Mouse (Mus musculus): Measurements from ENCODE around the gene Ptprd.
A peak's percentile ranks its signal among the peaks of the same experiment; 100 is the strongest.

The Ptprd gene

DNA sequence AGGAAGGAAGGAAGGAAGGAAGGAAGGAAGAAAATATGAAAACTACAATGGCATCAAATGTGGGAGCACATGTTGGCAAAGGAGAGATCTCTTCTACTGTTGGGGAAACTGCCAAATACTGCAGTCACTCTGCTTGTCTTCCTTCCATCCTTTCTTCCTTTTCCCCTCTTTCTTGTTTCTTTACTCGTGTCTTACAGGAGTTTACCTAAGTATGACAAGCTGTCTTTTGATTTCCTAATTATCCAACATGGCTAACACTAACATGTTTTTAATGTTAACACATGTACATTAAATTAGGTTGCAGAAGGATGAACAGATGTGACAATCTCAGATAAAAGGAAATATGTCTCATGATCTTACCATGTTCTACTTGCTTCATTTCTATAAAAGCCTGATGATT is 625.5 kb downstream of the Ptprd start:
- DNase-seq (ENCODE audit: low read depth, low spot score): no peak

DNA sequence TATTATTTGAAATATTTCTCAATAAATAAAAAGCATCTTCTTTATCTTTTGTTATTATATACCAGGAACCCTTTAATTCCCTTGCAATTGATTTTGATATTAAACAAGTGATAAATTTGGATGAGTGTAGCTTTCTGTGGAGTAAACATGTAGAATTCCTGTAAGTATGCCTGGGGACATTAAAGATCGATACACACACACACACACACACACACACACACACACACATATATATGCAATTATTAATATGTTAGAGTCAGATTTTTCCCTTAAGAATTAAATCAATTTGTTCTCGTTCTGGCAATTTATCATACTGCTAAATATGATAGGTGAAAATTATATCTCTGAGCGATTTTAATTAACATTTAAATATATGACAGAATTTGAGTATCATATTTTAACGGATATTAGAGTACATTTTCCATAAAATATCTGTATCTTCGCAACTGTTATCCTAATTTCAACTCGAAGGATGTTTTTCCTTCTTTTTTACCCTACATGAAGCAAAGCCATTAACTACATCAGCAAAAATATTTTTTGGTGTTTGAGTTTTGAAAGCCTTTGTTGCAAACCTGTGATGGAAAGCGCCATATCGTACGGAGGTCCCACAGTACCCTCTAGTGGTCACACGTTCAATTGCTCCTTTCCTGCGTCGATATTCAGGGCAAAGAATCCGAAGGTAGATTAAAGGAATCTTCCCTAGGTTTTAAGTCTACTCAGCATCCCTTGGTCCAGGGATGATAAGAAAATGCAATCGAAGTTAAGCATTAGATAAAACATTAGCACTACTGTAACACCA is 653.2 kb downstream of the Ptprd start:
- DNase-seq (ENCODE audit: low read depth, low spot score): peak; percentile 51

DNA sequence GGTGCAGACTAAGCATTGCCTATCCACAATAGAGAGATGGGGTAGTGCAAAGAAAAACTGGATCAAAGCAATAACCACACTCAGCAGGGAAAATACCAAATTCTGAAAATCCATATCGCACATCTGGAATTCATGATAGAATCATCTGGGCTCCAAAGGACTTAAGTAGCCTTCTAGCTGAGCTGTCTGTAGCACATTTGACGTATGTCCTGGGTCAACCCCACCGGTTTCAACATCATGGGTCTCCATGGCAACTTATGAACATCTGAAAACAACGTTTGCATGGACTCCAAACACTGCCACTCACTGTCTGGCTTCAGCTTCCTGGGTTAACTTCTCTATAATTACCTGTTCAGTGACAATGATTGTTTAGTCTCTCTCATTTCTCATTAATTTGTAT is 655.9 kb downstream of the Ptprd start:
- peak; percentile 22 for DNase-seq (ENCODE audit: low read depth, low spot score)

DNA sequence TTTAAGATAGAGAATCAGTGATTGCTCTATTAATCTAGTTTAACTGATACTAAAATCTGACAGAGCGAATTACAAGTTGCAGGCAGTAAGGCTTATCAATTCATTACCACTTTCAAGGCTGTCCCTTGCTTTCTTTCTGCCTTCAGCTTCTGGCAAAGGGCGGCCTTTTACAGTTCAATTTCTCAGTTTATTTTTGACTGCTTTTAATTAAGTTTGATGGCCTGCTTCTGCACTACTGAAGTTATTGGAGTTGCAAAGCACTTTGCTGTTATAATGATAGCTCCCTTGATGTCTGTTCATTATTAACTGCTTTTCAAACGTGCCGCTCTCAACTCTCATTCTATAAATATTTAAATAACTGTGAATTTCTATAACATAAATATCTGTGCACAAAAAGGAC is 673.9 kb downstream of the Ptprd start:
- no peak for DNase-seq (ENCODE audit: low read depth, low spot score)

DNA sequence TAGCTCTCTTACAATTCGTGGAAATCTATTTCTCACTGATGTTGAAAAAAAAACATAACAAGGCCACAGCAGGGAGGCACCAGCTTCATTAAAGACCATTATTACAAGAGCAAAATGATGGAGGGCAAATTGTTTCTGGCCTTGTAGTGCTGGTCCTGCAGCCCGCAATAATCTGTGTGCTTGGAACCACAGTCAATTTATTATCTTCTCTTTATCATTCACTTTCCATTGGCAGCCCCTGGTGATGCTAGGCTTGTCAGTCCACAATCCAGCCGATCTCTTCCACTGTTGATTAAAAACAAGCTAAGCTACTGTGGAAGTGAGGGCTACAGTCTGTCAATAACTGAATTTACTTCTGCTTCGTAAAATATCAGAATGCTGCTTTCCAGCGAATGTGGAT is 674.4 kb downstream of the Ptprd start:
- DNase-seq (ENCODE audit: low read depth, low spot score): no peak

DNA sequence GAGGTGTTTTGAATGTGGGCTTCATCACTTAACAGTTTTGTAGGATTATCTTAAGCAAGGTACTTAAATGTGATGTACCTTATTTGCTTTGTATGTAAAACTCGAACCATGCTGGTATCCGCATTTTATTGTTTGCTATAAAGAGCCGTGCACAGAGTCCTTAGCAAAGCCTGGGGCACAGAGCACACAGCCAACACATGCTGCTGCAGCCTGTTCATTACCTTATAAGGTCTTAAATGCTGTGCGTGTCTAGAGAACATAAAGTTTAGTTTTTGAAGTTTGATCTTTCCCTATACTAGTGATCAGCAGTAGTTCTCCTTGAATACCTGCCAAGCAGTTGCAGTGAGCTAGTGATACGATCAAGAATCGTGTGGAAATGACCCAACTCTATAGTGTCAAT is 676.2 kb downstream of the Ptprd start:
- no peak for DNase-seq (ENCODE audit: low read depth, low spot score)

DNA sequence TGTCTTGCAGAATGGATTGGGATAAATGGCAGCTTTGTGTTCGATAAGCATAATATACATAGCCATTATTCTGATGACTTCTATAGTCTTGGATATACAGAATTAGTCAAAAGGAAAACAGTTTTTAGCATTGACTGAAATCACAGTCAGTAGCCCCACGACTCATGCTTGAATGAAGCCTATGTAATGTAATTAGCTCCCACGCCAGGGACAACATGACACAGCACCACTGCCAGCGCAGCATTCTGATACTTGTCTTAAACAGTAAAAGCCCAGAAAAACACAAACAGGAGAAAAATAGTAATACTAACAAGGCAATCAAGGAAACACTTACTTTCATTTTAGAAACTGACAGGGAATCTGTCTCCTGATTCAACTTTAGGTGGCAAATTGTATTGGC is 677.2 kb downstream of the Ptprd start:
- DNase-seq (ENCODE audit: low read depth, low spot score): no peak

DNA sequence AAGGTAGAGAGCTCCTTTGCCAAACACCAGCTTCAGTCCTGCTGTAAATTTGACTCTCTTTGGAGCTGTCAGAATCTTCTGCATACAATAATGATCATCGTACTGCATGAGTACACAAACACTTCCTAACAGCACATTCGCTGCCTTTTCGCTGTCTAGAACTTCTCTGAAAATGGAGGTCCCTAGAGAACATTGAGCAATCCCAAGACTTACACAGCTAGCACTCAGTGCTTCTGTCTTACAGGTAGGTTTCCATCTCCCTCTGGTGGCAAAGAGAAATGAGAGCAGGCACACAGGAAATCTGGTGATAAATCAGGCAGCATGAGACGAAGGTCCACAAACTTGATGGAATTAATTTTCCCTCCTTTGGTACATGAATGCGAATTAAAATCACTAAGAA is 692.6 kb downstream of the Ptprd start:
- peak; percentile 5 for DNase-seq (ENCODE audit: low read depth, low spot score)

DNA sequence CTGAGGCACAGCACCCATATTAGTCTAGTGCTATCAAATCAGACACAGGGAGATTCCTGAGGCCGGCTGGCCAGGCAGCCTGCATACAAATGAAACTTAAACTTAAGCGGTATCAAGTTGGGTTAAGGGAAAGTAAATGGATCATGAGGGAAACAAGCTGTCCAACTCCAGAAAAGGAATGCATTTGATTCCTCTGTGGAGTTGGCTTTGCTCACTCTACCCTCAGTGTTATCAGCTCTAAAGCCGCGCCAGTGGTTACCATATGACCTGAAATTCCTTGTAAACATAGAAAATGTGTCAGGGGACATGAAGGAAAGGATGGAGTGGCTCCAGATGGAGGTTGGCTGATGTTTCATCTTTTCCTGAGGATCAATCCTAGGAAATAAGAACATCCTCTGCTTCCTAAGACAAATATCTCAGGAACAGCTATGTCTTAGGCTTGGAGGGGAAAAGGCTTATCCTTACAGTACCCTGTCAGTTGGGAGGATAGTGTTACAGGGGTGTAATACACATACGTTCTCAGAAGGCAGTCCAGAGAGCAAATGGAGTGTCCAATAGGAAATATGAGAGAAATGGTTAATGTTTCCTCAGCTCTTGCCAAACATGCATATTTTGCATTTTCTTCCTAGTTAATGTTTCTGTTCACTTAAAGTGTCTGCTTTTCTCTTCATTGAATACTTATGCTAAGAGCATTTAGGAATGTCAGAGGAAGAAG is 697.7 kb downstream of the Ptprd start:
- no peak for DNase-seq (ENCODE audit: low read depth, low spot score)

DNA sequence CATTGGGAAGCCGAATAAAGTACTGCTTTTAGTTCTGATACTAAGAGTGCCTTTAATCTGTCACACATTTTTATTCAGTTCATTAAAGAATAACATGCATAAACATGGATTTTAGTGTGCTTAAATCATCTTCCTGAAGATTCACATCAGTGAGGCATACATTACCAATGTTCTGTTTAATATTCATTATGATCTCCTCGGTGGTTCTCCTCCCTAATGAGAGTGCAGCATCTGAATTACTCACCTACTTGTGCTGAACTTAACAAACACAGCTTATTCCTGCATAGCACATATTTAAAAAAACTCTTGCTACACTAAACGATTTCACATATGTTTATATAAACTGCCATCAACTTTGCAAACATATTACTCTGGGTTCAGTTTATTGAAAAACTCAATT is 698.7 kb downstream of the Ptprd start:
- no peak for DNase-seq (ENCODE audit: low read depth, low spot score)

DNA sequence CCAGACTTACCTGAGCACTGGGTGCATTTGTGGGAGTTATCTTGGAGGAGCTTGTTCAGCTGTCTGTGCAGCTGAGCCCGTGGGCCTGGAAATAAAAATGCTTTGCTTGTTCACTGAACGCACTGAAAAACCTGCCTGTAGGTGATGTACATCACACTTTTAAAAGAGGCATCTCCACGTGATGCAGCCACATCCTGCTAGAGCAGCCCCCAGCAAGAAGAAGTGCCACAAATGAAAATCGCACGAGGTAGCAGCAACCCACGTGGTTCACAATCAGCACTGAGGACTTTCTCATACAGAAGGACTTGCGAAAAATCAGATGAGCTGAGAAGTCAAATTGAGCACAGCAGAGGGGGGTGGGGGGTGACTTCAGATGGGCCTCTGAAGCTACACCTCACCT is 757.7 kb downstream of the Ptprd start:
- DNase-seq (ENCODE audit: low read depth, low spot score): no peak

DNA sequence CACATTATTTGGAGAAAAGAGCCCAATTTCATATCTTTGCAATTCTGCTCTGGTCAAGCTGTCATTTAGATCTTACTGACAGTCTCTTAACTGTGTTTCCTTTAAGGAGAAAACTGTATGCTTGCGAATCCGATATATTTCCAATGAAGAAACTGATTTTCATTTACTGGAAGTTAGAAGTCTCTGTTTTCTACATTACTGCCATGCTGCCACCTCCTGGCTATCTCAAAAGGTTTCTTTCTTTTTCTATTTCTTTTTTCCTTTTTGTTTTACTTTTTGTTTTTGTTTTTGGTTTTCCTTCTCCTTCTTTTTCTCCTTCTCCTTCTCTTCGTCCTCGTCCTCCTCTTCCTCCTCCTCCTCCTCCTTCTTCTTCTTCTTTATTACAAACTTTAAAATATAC is 812.6 kb downstream of the Ptprd start:
- no peak for DNase-seq (ENCODE audit: low read depth, low spot score)

DNA sequence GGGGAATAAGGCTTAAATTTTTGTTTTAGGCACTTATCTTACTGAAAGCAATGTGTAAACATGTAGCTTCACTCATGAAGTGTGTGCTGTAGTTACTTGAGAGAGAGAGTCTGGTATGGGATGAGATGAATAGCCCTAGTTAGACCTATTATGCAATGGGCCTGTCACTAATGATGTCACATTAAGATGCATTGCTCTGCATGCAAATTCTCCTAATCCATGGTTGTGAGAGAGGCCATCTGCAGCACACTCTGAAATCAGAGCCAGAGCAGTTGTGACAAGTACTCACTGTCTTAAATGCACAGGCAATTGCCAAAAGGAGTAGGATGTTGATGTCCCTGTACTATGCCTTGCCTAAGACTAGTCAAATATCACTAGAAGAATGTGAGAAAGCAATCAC is 850.0 kb downstream of the Ptprd start:
- DNase-seq (ENCODE audit: low read depth, low spot score): no peak

DNA sequence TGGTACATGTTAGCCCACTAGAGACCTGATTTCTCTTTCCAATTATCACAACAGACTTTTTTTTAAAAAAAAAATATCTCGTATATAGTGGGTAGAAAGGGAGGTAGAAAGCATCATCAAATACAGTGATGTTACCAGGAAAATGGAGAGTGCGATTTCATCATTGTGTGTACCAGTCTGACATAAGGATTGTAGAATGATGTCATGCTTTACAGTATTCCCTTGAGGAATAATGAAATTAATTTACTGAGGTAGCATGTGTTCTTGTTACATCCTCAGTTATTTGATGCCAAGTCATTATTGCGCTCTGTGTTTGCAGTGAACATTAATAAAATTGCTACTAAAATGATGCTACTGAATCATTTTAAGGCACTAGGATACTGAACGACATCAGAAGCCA is 884.6 kb downstream of the Ptprd start:
- no peak for DNase-seq (ENCODE audit: low read depth, low spot score)

DNA sequence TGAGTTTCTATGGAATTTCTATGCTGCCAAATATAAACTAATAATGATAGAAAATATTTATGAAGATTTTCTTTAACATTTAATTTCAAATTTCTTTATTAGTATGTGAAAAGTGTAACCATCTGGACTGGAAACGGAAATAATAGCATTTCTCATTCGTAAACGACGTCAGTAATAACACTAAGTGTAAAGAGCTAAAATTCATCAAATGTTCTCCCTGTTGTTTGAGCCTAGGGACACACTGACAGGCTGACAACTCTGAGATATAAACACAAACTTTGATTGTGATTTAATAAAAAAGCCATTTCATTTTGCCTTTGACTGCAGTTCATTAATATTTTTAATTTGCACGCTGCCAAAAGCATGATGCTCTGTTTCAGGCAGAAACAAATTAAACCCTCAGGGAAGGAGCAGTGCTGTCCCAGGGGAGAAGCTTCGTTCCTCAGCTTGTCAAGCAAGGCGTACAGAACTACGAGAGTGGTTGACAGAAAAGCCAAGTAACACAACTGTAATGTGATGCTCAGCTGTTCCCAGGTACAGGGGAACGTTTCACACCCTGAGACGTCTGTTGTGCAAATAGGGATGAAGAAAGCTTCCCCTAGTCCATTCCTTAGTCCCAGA is 894.6 kb downstream of the Ptprd start:
- DNase-seq (ENCODE audit: low read depth, low spot score): no peak

DNA sequence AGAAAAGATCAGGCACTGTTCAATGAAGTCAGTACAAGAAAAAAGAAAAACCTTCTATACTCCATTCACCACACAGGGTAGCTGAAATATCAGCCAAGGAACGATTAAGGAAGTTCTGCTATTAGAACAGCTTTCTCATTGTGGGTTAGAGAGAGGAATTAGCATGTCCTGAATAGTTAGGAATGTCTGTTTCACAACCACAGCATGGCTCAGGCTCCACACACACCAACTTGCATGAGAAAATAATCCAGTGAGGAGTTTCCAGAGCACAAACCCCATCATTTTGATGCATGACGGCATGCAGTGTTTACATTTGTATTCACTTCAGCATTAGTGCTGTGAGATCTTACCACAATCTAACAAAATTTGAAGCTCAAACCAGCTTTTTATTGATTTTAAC is 895.1 kb downstream of the Ptprd start:
- DNase-seq (ENCODE audit: low read depth, low spot score): no peak

DNA sequence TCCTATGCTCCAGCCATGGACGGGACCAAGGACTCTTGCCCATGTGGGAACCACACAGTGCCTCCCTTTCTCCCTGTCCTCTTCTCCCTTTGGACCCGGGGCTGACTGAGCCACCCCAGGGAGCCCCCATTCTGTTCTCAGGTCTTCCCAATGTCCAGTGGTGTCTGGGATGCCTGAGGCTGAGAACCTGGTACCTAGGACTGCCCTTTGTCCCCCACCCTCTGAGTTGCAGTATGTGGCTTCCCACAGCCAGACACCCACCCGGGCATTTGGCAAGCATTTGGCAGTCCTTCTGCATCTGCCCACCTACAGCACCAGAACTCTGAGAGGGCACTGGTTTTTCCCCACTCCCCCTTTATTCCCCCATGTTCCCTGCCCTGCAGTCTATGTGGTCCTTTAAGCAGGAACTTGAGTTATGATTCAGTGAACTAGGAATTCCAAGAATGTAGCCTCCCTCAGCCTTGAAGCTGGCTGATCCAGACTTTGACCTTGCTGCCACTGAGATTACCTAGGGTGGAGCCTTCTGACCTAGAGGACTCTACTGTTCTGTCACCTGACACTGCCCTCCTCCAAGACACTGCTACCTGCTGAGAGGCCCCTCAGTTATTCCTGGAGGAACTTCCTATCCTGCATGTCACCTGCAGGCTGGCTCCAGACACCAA is 901.5 kb downstream of the Ptprd start:
- no peak for DNase-seq (ENCODE audit: low read depth, low spot score)

DNA sequence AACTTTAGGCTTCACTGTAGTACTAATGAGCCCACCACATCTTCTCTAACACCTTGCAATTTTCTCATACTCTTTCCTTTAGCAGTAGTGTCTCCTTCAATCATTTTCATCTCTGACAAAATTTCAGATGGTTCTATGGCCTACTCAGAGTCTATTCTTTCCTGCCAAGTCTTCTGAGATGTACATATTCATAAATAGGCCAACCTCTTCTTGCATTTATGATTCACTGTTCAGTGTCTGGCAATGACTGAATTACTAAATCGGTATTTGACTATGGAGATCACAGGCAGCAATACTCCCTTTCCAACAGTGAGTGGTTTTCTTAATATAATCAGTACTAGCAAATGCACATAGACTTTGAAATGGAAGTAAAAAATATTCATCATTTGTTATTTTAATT is 928.3 kb downstream of the Ptprd start:
- DNase-seq (ENCODE audit: low read depth, low spot score): no peak

DNA sequence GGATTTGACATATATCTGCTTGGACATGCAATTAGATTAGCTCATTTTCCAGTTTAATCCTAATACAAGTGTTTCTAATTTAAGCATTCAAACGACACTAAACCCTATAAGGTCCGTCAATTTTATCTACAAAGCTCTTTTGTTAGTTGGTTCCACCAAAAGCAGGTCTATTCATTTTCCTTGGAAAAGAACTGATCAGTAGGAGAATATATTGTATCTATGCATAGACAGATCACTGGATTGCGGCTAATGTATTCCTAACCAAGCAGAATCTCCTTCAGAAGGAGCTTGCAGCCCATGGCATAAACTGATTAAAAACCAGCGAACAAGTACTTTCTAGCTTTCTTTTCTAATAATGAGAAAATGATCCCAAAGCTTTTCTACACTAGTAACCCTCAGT is 933.8 kb downstream of the Ptprd start:
- DNase-seq (ENCODE audit: low read depth, low spot score): no peak

DNA sequence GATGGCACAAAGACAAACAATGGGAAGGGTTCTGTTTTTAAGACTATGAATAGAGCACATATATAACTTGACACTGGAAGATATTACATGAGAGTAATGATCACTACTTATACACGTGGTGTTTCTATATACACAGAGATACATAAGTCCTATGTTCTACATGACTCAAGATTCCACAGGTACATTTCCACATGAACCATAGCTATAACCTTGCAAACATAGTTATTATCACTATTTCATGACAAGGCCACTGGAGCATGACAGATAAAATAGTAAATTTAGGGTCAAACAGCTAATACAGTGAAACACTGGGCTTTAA is 951.8 kb downstream of the Ptprd start:
- DNase-seq (ENCODE audit: low read depth, low spot score): no peak

DNA sequence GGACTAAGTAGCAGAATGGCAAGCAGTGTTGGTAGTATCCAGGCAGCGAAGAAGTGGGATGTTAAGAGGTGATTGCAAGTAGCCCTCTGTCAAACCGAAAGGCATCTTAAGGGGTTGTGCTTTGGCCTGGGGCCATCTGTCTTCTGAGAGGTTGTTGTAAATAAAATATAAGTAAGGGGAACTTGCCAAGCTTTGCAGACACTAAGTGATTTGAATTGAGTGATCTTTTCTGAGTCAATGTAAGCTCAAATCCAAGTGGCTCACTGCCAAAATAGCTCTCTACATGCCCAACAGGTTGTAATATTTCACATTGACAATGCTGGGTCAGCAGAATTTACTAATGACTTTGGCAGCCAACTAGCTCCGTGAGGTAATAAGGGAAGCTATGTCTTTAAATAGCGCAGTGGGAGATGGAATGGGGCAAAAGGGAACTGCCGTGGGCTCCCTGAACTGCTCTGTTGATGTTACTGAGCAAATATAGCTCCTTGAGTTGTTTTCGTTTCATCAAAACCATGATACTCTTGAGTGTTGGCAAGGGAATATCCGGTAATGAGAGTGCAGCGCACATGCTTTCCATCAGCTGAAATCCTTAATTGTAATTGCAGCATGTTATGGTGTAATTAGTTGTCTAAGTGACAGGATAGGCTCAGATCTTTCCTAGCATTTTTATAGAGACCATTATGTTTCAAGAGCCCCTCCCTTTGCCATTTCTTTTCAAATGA is 952.4 kb downstream of the Ptprd start:
- peak; percentile 32 for DNase-seq (ENCODE audit: low read depth, low spot score)

DNA sequence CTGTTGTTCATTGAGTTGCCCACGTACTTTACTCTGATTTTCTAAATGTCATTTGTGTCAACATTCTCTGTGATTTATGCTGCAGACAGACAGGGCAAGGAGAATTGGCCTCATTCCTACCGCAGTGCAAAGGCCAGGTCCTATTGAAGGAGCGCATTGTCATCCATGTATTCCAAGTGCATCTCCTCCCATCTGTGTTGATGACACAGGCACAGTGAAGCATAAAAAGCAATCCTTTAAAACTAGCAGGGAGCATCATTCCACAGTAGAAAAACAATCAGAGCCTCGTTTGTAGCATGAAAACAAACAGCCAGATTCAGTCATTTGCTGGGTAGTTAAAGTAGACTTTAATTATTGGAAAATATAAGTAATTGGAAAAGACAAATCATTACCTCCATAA is 960.6 kb downstream of the Ptprd start:
- no peak for DNase-seq (ENCODE audit: low read depth, low spot score)
